Mouse (Mus musculus): ENCODE data around the gene Inpp4b. TPM values are rescaled to one million over a fixed set of nuclear protein-coding genes. Genes with fewer than 3 reads are reported as not detected.

Gene Inpp4b
- total RNA-seq, 2 experiments from 2014 or later, result 10.0 to 13.7 TPM

DNA sequence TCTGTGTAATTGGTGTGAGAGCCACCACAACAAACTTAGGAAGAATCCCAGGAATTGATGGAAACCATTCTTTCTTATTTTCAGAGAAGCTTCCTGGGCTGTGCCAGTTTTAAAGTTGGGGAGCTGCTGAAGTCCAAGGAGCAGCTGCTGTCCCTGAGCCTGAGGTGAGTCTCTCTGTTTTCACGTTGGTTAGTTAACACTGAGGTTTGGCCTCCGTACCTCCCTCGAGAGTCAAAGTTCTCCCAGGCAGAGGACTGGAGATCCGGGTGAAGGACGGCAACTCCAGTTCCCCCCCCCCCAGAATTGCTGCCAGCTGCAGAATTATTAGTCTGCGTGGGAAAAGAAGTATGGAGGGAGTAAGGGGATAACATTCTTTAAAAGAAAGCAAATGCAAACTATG, 514.3 kb downstream of the Inpp4b start:
- DNase-seq (ENCODE audit: low spot score in 2 of 2), result no peak
- intact Hi-C loops (cut with DNase I), result no loop called here

DNA sequence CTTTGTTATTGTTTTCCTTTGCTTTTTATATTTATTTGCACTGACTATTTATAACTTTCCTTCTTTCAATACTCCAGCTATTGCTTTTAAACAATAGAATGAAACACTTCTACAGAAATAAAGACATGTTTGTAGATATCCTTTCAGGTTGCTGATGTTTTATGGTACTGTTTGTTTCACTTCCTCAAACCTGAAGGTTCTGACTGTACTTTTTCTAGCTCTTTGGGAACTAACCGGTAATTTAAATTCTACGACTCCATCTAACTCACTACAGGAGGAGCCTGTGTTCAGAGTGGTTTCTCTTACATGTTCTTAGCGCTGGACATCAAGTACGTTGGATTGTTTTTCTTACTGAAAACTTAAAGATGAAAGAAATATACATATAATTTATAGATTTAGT, 516.0 kb downstream of the Inpp4b start:
- intact Hi-C loops (cut with DNase I), result no loop called here
- DNase-seq (ENCODE audit: low spot score in 2 of 2), result no peak

DNA sequence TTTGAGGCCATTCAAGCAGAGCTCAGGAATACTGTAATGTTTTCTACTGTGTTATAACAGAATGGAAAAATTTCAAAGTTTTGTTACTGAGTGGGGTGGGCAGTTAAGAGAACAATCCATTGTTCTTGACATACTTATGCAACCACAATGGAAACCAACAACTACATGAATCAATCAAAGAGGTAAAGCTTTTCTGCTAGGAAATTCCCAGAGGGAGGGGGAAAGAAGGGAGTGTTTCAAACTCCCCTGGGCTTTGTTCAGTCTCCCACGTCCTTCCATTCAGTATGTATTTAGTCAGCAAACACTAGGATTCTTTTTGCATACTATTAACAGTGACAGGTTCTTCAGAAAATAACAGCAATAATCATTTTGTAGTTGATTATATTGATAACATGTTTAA, 517.4 kb downstream of the Inpp4b start:
- intact Hi-C loops (cut with DNase I), result no loop called here
- no peak for DNase-seq (ENCODE audit: low spot score in 2 of 2)

DNA sequence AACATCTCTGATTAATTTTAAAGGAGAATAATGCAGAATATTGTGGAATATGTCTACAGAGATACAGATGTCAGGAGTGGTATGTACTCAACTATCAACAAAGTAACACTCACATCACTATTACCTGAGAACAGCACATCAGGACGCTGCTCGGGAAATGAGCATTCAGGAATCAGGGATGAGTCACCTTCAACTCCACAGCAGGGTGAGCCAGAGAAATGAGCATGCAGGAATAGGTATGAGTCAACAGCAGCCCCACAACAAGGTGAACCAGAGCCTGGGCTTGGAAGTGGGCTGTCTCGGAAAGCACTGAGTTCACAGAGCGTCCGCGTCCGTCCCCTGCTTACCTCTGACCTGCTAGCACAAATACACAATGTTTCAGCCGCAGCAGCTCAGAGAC, 519.0 kb downstream of the Inpp4b start:
- DNase-seq (ENCODE audit: low spot score in 2 of 2), result no peak
- intact Hi-C loops (cut with DNase I), result no loop called here

DNA sequence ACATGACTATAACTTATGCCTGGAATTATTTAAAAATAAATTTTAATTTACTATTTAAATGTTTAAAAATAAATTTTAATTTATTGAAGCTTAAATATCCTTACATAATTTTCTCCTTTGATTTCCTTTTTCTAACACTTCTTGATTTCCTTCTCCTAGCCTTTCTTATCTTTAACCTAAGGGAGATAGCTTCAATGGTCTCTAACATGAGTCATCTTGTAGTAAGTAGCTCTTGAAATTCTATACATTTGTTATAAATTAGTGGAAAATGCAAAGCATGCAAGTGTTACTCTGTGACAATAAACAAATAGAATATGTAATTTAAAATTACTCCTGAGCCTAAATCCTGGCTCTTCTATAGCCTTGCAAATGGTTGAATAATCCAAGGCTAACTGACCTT, 520.4 kb downstream of the Inpp4b start:
- no peak for DNase-seq (ENCODE audit: low spot score in 2 of 2)
- intact Hi-C loops (cut with DNase I), result no loop called here

DNA sequence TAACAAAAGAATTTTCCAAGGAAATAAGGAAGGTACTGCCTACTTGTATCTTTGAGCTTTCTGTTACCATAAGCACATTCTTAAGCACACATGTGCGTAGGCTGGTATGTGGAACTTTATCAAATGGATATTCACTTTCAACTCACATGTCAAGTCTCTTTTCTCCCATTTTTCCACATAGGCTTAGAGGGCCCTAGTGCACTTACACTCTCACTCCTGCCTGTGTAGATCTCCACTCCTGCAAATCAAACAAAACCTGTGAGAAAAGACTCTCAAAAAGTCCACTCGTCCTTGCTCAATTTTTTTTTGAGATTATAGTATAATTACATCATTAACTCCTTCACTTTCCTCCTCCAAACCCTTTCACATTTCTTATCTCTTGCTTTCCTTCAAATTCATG, 522.0 kb downstream of the Inpp4b start:
- intact Hi-C loops (cut with DNase I), result no loop called here
- no peak for DNase-seq (ENCODE audit: low spot score in 2 of 2)

DNA sequence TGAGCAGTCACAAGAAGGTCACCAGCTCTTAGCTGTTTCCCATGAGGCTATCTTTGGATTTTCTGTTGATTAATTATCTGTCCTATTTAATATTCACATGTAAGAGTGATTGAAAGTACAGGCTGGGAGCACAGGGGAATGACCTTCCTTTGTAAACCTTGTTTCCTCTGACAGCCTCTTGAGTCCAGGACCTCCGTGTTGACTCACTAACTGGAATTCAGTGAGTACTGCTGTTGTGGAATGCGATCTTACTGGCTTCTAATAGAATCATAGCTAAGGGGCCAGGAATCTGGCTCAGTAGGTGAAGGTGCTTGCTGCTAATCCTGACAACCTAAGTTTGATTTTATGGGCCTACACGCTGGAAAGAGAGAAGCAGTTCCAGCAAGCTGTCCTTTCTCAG, 523.3 kb downstream of the Inpp4b start:
- intact Hi-C loops (cut with DNase I), result no loop called here
- no peak for DNase-seq (ENCODE audit: low spot score in 2 of 2)

DNA sequence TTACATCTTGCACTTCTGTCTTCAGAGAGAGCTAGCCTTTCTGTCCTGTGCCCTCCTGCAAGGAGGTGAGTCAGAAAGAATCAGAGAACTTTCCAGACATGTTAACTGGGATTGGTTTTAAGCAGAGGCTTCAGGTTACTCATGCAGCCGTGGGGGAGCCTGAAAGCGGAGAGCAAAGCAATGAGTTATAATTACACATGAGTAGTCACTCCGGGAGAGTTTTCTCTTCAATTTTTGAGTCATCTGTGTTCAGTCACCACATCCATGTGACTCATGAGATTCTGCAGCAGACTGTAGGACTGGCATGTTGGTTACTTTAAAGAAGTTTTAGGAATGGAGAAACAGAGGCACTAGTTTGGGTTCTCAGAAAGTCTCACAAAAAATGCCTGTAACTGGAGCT, 524.7 kb downstream of the Inpp4b start:
- DNase-seq (ENCODE audit: low spot score in 2 of 2), result peak in 1 of 2 experiments; percentile 83
- intact Hi-C loops (cut with DNase I), result no loop called here

DNA sequence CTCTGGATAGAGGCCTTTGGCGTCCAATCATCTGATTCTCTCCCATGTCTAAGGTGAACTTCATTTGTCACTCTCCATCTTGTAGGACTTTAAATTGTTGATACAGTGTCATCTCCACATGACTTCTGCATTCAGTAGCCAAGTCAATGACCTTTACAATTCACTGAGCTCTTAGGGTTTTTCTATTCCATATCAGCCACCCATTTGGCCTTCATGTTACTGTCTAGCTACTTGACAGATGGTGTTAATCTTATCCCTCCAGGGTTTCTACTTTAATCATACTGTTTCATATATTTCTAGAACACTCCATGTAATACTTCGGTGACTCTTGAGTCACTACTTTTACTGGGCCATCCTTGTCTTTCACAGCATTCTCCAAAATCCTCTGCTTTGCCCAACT, 528.1 kb downstream of the Inpp4b start:
- no peak for DNase-seq (ENCODE audit: low spot score in 2 of 2)
- intact Hi-C loops (cut with DNase I), result no loop called here

DNA sequence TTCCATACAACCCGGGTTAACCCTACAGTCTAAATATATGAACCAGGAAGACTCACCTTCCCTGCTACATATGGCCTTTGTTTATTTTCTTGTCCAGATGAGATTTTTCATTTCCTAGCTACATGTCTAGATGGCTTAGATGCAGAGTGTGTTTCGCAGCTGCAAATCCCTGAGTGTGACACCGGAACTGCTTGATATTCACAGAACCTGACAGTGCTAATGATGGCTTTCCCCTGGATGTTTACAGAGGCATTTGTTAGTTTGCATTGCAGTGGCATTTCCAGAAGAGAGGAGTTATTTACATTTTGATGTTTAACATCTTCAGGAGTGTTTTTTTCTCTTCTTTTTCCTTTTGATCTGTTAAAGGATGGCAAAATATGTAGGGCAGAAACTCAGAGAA, 537.7 kb downstream of the Inpp4b start:
- peak in 1 of 2 experiments; percentile 4 for DNase-seq (ENCODE audit: low spot score in 2 of 2)
- intact Hi-C loops (cut with DNase I), result no loop called here

DNA sequence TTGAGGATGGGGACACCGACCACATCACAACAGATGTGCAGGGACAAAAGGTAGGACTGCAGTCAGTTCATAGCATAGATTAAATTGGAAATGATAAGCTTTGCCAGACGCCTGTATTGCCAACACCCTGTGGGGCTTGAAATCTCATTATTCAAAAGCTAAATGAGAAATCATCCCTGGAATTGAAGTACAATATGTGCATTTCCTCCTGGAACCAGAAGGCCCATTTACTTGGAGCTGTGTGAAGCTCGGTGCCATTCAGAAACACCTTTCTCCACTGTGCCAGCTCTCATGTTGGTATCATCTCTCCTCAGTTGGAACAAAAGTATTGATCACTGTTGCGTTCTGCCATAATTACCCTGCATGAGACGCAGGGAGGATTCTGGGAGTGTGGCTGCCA, 541.8 kb downstream of the Inpp4b start:
- DNase-seq (ENCODE audit: low spot score in 2 of 2), result no peak
- intact Hi-C loops (cut with DNase I), result no loop called here

DNA sequence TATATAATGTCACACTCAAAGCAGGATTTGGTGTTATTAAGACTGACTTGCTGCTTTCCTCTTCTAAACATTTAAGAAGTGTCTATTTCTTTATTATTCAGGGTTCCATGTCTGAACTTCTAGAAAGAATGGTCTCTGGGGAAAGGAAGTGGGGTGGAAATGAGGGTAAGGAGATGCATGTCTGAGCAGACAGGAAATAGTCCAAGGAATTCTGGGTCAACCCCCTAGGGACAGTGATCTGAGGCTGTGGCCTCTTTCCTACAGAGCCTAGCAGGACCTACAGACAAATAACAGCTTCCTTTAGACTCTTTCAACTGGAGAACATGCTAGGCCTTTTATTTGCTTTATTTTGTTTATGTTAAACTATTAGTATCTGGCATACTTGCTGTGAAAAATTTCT, 546.5 kb downstream of the Inpp4b start:
- DNase-seq (ENCODE audit: low spot score in 2 of 2), result no peak
- intact Hi-C loops (cut with DNase I), result no loop called here

DNA sequence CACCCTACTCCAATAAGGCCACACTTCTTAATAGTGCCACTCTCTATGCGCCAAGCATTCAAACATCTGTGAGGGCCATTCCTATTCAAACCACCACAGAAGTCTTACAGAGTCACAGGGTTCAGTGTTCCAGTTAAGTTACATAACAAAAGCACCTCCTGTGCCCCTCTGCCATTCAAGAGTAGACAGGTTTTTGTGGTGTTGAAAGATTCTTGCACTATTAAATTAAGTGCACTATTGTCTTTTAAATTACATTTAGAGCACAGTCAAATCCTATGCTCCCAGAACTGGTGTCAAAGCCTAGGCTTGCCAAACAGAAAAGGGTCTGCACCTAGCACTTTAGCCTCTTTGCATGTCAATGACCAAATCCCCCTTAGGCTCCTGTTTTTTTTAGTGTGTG, 550.9 kb downstream of the Inpp4b start:
- no peak for DNase-seq (ENCODE audit: low spot score in 2 of 2)
- intact Hi-C loops (cut with DNase I), result no loop called here

DNA sequence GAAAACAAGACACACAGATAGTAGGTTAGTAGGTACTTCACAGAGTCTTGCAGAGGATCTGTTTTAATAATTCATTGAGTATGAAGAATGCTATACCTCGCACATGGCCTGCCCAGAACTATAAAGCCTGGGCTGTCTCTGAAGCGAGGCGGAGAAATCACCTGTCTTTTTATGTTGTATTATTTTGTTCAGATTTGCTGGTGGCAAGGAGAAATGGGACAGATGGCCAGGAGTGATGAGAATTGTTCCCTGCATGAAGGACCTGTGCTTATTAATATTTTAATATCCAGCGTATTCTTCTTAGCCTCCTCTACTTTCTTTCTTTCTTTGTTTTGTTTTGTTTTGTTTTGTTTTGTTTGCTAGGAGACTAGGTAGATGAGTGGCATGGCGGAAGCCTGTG, 604.5 kb downstream of the Inpp4b start:
- DNase-seq (ENCODE audit: low spot score in 2 of 2), result no peak
- intact Hi-C loops (cut with DNase I), result no loop called here

DNA sequence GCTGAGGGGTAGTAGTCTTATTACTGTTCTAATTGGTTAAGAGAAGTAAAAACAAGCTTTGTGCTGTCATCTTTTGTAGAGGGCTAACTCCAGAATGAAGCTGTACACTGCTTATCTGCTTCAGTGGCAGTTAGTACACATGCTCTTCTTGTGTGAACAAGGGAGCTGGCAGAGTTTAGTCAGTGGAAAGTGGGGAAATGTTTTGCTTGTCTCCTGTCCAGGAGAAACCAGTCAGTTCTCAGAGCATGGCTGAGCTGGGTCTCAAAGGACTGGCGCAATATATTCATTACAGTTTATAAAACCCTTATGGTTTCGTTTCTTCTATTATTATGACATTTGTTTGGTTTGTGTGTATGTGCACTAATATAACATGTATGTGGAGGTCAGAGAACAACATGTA, 610.7 kb downstream of the Inpp4b start:
- intact Hi-C loops (cut with DNase I), result no loop called here
- DNase-seq (ENCODE audit: low spot score in 2 of 2), result no peak

DNA sequence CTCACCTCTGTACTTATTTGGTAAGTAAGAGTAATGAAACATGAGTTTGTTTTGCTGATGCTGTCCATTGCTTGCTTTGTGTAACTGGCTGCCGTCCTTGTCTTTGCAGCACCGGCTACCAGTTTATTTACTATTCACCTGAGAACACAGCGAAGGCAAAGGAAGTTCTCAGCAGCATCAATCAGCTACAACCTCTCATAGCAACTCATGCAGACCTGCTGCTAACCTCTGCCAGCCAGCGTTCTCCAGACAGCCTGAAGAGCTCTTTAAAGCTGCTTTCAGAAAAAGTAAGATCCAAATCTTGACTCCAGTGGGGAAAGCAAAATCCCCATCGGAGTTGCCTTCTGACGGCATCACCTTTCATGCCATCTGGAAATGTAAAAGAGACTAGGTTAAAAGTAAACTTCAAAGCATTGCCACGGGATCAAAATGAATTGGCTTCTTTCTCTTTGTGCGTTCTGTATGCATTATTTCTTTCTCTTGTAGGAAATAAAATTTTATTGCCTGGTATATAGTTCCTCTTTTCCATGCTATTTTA, 642.8 kb downstream of the Inpp4b start:
- no peak for DNase-seq (ENCODE audit: low spot score in 2 of 2)
- intact Hi-C loops (cut with DNase I), result no loop called here

DNA sequence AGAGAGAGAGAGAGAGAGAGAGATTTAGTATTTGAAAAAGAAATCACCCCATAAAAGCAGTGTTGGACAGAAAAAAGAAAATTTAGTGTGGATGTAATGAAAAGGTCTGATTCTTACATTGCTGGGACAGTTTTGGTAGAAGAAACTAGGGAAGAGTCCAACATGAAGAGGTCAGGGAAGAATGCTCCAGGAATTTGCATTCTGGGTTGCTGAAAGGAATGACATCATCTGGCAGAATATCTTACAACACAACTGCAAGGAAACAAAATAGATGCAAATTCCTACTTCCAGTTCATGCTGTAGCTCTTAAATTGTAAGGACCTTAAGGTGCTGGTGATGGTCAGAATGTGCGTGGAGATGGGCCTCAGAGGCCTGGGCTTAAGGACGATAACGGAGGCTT, 650.6 kb downstream of the Inpp4b start:
- intact Hi-C loops (cut with DNase I), result no loop called here
- DNase-seq (ENCODE audit: low spot score in 2 of 2), result no peak

DNA sequence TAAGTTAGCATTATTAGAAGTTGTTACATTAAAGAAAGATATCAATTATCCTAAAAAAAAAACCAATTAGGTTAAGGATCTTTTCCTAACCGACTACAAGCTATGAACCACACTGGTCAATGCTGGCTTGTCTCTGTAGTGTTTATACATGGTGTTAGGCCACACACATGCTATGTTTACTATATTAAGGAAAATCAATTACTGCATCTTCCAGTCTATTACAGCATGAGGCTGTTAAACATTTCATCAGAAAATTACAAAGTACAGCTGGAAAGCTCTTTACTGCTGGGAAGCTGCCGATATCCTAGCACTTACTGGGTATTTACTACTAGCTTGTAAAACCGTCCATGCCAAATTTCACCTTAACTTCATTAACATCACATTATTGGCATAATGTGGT, 653.9 kb downstream of the Inpp4b start:
- intact Hi-C loops (cut with DNase I), result no loop called here
- DNase-seq (ENCODE audit: low spot score in 2 of 2), result no peak

DNA sequence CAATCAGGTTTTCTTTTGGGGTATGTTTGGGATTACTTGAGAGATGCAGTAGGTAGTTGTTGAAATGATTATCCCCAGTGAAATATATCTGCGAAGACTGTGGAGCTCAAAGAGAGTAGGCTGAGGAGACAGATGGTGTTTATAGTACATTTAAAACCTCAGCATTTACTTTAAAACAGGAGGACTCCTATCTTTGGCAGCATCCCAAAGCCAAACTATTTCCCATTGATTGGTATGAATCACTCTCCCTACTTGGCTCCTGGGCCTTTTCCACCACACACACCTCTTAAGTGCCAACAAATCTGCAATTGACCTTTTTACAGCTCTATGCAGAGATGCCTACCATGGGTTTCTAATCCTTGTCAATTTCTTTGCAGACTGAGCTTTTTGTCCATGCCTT, 654.5 kb downstream of the Inpp4b start:
- peak; percentile 45 to 75 for DNase-seq (ENCODE audit: low spot score in 2 of 2)
- intact Hi-C loops (cut with DNase I), result no loop called here

DNA sequence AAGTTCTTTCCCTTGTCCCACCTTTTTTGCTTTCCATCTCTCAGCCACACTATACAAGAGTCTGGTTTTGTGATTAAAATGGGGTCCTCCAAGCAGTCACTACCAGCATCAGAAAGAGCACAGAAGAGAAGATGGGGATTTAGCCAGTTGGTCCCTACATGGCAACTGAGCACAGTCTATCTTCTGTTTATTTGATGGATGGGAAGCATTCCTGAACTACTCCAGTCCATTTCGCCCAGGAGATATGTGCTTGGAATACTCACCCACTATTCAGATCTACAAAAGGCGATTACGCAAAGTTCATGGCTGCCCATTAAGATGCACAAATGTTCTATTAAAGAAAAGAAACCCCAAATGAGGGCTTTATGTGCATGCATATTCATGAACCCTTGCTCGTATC, 661.8 kb downstream of the Inpp4b start:
- intact Hi-C loops (cut with DNase I), result no loop called here
- DNase-seq (ENCODE audit: low spot score in 2 of 2), result no peak

DNA sequence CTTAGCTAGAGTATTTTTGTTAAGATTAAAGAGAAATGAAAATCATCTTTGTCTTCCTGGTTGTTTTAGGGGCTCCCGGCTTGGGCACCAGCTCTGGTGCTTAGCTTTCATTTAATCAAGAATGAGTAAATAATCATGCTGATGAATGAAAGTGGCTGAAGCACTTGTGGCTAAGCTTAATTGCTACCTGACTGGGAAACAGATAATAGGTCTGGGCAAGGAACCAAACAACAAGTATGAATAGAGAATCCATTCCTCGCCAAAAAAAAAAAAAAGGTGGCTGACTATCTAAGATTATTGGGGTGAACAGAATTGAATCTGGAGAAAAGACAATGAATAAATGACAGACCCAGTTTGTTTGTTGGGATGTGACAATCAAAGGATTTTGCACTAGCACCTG, 663.1 kb downstream of the Inpp4b start:
- no peak for DNase-seq (ENCODE audit: low spot score in 2 of 2)
- intact Hi-C loops (cut with DNase I), result no loop called here

DNA sequence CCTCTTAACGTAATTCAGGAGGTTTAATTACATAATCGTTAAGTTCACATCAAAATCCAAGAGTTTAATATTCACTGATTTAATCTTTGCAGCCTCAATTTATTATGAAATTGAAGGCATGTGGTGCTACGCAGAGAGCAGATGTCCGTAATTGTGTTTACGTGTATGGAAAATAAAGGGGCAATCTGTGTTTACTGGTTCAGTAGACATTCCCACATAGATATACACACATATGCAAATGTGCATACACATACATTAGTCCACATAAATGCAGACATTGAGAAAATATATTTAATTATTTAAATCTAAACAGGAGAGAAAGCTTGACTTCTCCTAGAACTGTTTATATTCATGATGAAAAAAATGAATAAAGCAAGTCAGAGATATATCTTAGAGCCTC, 675.4 kb downstream of the Inpp4b start:
- DNase-seq (ENCODE audit: low spot score in 2 of 2), result no peak
- intact Hi-C loops (cut with DNase I), result no loop called here

DNA sequence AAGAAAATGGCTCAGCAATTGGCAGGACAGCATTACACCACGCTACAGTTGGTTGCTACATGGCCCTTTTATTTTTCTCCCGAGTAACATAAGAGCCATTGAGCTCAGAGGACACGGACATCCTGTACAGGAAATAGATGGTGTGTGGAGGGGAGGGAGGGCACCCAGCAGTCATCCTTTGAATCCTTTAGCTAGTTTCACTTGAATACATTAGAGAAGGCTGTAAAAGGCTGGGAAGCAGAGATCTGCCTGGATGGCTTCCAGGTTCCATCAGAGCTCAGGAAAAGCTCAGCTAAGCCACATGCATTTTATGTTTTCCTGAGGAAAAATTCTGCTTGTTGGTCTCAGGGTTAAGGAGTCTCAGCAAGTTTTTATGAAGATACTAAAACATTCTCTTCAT, 685.0 kb downstream of the Inpp4b start:
- peak; percentile 6 to 17 for DNase-seq (ENCODE audit: low spot score in 2 of 2)
- intact Hi-C loops (cut with DNase I), result loop anchor here (5.0 to 10.0 kb wide), 2 partner anchors 545 to 963 kb away; no protein-coding TSS in a partner anchor
